Mouse (Mus musculus) E14TG2a.4 (cell line): ENCODE data around the gene Gm49630.
"Not testable (repeated sequence)": the region's sequence is repeated elsewhere in the genome, so short reads cannot be mapped to it uniquely, and the experiment has no call there.

ENCODE experiments used
- CTCF ChIP-seq: conservative IDR thresholded peaks from 2 replicates; pipeline ENCODE4 v1.5.1; 2014; ENCODE audit warnings: low read length
- POU5F1 ChIP-seq: IDR thresholded peaks from 2 replicates; pipeline ENCODE4 v1.6.1; 2014; ENCODE audit warnings: low read length, borderline replicate concordance

DNA sequence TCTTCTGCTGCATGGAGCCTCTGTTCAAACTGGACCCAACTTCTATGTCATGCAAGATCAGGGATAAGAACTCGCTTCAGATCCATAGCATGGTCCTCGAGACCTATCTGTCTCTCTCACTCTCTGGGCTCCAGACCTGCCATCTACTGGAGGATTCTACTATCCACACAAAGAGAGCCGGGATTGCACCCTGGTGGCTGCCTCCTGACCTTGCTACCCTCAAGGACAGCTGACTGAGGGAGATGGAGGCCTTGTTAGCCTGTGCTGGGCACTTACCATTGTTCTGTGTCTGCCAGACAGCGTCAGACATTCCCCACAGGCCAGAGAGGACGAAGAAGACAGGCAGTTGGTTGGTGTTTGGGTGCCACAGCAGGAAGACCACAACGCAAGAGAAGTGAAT lies 2.4 kb downstream of the Gm49630 start:
- TF ChIP-seq POU5F1, CTCF: not testable (repeated sequence)
